14 mouse cellular contexts compared by ENCODE assay signal in genomic region chr12:24933206-24933775, GRCm38 (mm10). TPM values are rescaled to one million over a fixed set of nuclear protein-coding genes. Genes with fewer than 3 reads are reported as not detected.
DNase-seq lines count a peak whose midpoint lies in the region; ATAC-seq and TF ChIP-seq lines count a peak whose summit lies in the region.
"Had no signal": no experiment of that assay in that cellular context is flagged by ENCODE, and none has a peak within 500 bp of the region (broad histone marks: within the 10 kb centered on the region; RNA-seq: fewer than 3 reads in every experiment).

No protein-coding gene starts in this region.

- no peaks in the 10 kb centered on the region for H3K27me3 ChIP-seq in heart, embryonic 11.5 days (ENCODE audit: control insufficient read depth, insufficient read depth, low read length)
- no peaks in the 10 kb centered on the region for H3K27me3 ChIP-seq in midbrain, postnatal 0 days (ENCODE audit: insufficient read depth, low read length)
- H3K27me3 ChIP-seq in neural tube, embryonic 15.5 days (replicated peaks), result no peaks in the 10 kb centered on the region
- H3K27me3 ChIP-seq: limb, embryonic 13.5 days; Patski had no signal

- no peak overlapping the region for H3K4me3 ChIP-seq in heart, embryonic 11.5 days (ENCODE audit: low read depth, low read length)
- no peak overlapping the region for H3K4me3 ChIP-seq in midbrain, postnatal 0 days (ENCODE audit: low read depth, low read length)
- H3K4me3 ChIP-seq in neural tube, embryonic 15.5 days (replicated peaks), result no peak overlapping the region
- H3K4me3 ChIP-seq: limb, embryonic 13.5 days had no signal

- peaks cover 21% of the 10 kb centered on the region for H3K4me1 ChIP-seq in heart, embryonic 11.5 days (ENCODE audit: control insufficient read depth, insufficient read depth, low read length)
- H3K4me1 ChIP-seq in midbrain, postnatal 0 days (ENCODE audit: insufficient read depth, low read length), result peaks cover 11% of the 10 kb centered on the region; the same call in 1 of the 2 replicates
- H3K4me1 ChIP-seq in neural tube, embryonic 15.5 days, result peaks cover 19% of the 10 kb centered on the region

- no peak for ATAC-seq in heart, embryonic 11.5 days (replicated peaks; ENCODE audit: insufficient number of reproducible peaks, low FRiP score, low TSS enrichment)
- ATAC-seq in midbrain, postnatal 0 days (ENCODE audit: low FRiP score), result peak; percentile 14; the same call in 1 of the 2 replicates
- no peak for ATAC-seq in neural tube, embryonic 15.5 days (ENCODE audit: low FRiP score)
- ATAC-seq: liver, postnatal 0 days; Patski had no signal

- 89% methylated on average over 1 of the region's 1 CpGs for WGBS in heart, embryonic 11.5 days (ENCODE audit: insufficient replicate concordance)
- 68% methylated on average over 1 of the region's 1 CpGs for WGBS in midbrain, postnatal 0 days
- 94% methylated on average over 1 of the region's 1 CpGs for WGBS in neural tube, embryonic 15.5 days

- H3K9ac ChIP-seq in heart, embryonic 11.5 days (ENCODE audit: low read depth, low read length), result no peak overlapping the region
- no peak overlapping the region for H3K9ac ChIP-seq in midbrain, postnatal 0 days (replicated peaks; ENCODE audit: low read length, poor library complexity, severe bottlenecking)
- no peak overlapping the region for H3K9ac ChIP-seq in neural tube, embryonic 15.5 days (replicated peaks)
- H3K9ac ChIP-seq: limb, embryonic 13.5 days; liver, postnatal 0 days had no signal

- H3K9me3 ChIP-seq in heart, embryonic 11.5 days (replicated peaks; ENCODE audit: control insufficient read depth, low read length), result no peaks in the 10 kb centered on the region
- no peaks in the 10 kb centered on the region for H3K9me3 ChIP-seq in midbrain, postnatal 0 days (ENCODE audit: low read length)
- H3K9me3 ChIP-seq in neural tube, embryonic 15.5 days (replicated peaks), result no peaks in the 10 kb centered on the region
- H3K9me3 ChIP-seq: limb, embryonic 13.5 days had no signal

- no peak for TF ChIP-seq CTCF in midbrain, postnatal 0 days (IDR thresholded peaks at IDR 0.05)

- peak; percentile 49 to 75 for DNase-seq in adrenal gland, adult (ENCODE audit: inconsistent age in 2 of 2, low spot score in 1 of 2)
- DNase-seq in adrenal gland, postnatal 25 days, result no peak
- DNase-seq in heart, postnatal 4 days, result no peak
- peak; percentile 77 for DNase-seq in ovary, adult 18-20 months (ENCODE audit: low spot score)
- no peak for DNase-seq in ovary, postnatal 14 days (ENCODE audit: low spot score)
- DNase-seq in midbrain, postnatal 0 days (ENCODE audit: low spot score), result peak; percentile 31
- DNase-seq: cerebellum, adult 9-10 months; kidney, adult 8-10 months; liver, postnatal 0 days; thymus, postnatal 25 days had no signal

- H3K4me2 ChIP-seq in heart, embryonic 11.5 days, result no peak overlapping the region
- H3K4me2 ChIP-seq in midbrain, postnatal 0 days (ENCODE audit: low read depth, low read length, poor library complexity, severe bottlenecking), result no peak overlapping the region
- no peak overlapping the region for H3K4me2 ChIP-seq in neural tube, embryonic 15.5 days
- H3K4me2 ChIP-seq: limb, embryonic 13.5 days had no signal

- H3K27ac ChIP-seq in heart, embryonic 11.5 days (ENCODE audit: low read depth, low read length), result peak overlapping the region; percentile 22; the same call in 1 of the 2 replicates
- H3K27ac ChIP-seq in midbrain, postnatal 0 days (ENCODE audit: low read depth, low read length), result no peak overlapping the region
- no peak overlapping the region for H3K27ac ChIP-seq in neural tube, embryonic 15.5 days (replicated peaks)
- H3K27ac ChIP-seq: limb, embryonic 13.5 days had no signal

- no peaks in the 10 kb centered on the region for H3K36me3 ChIP-seq in heart, embryonic 11.5 days (ENCODE audit: control insufficient read depth, insufficient read depth, low read length)
- no peaks in the 10 kb centered on the region for H3K36me3 ChIP-seq in midbrain, postnatal 0 days (ENCODE audit: insufficient read depth, low read length)
- peaks cover 4% of the 10 kb centered on the region; the same call in 1 of the 2 replicates for H3K36me3 ChIP-seq in neural tube, embryonic 15.5 days

RNA-seq across cellular contexts. Expression of gene Kidins220, which starts 41.4 kb away (rescaled TPM):
- total RNA-seq in adrenal gland, postnatal 25 days (2021), result 84.4 and 114 TPM in 2 replicates
- 45.5 and 46.4 TPM in 2 replicates for polyA plus RNA-seq in heart, embryonic 11.5 days (2014; fragmentation: Nextera tagmentation; extraction: Ambion mirVana)
- total RNA-seq in heart, postnatal 4 days (2021), result 100 to 1,000 TPM; 109 to 123 TPM
- total RNA-seq in midbrain, postnatal 0 days (2014; rRNA removed), result 295 and 357 TPM in 2 replicates
- 98.2 and 104 TPM in 2 replicates for polyA plus RNA-seq in midbrain, postnatal 0 days (2015; fragmentation: Nextera tagmentation; extraction: Ambion mirVana)
- polyA plus RNA-seq in neural tube, embryonic 15.5 days (2015; fragmentation: Nextera tagmentation; extraction: Ambion mirVana), result 96.4 and 108 TPM in 2 replicates

Comparison
In these comparisons a context has a peak if more than half of its experiments do, and no peak if none do; other contexts are left out.
1. DNase-seq: peak in adrenal gland, adult (2 of 2), ovary, adult 18-20 months (single experiment) and midbrain, postnatal 0 days (single experiment); none in adrenal gland, postnatal 25 days (single experiment), heart, postnatal 4 days (single experiment) and ovary, postnatal 14 days (single experiment).